In genomic region chr4:12770131-12770780, GRCm38 (mm10) we compare ENCODE assay signal across 19 mouse cellular contexts.
A peak's percentile ranks its signal among the peaks of the same experiment; 100 is the strongest.
DNase-seq lines count a peak whose midpoint lies in the region; ATAC-seq and TF ChIP-seq lines count a peak whose summit lies in the region.
"Had no signal": no experiment of that assay in that cellular context is flagged by ENCODE, and none has a peak within 500 bp of the region (broad histone marks: within the 10 kb centered on the region; RNA-seq: fewer than 3 reads in every experiment).

No protein-coding gene starts in this region.

- TF ChIP-seq POLR2A in limb, embryonic 14.5 days (IDR thresholded peaks at IDR 0.05; ENCODE audit: borderline replicate concordance, extremely low read depth, insufficient read depth, insufficient read length), result no peak

- H3K9me3 ChIP-seq in forebrain, embryonic 11.5 days (ENCODE audit: control insufficient read depth, low read length), result no peaks in the 10 kb centered on the region
- H3K9me3 ChIP-seq in forebrain, embryonic 10.5 days, result no peaks in the 10 kb centered on the region
- no peaks in the 10 kb centered on the region for H3K9me3 ChIP-seq in midbrain, embryonic 14.5 days (ENCODE audit: control insufficient read depth, low read length)
- H3K9me3 ChIP-seq in midbrain, embryonic 10.5 days (replicated peaks), result no peaks in the 10 kb centered on the region
- H3K9me3 ChIP-seq in forebrain, embryonic 12.5 days, result no peaks in the 10 kb centered on the region
- H3K9me3 ChIP-seq in limb, embryonic 14.5 days (ENCODE audit: control insufficient read depth, low read length), result no peaks in the 10 kb centered on the region
- H3K9me3 ChIP-seq: embryonic facial prominence, embryonic 12.5 days; heart, embryonic 13.5 days; limb, embryonic 12.5 days; liver, embryonic 15.5 days; neural tube, embryonic 13.5 days had no signal

- no peak overlapping the region for H3K27ac ChIP-seq in forebrain, embryonic 11.5 days (ENCODE audit: low read depth, low read length)
- no peak overlapping the region for H3K27ac ChIP-seq in forebrain, embryonic 10.5 days
- H3K27ac ChIP-seq in midbrain, embryonic 14.5 days (replicated peaks; ENCODE audit: low read depth, low read length), result no peak overlapping the region
- no peak overlapping the region for H3K27ac ChIP-seq in midbrain, embryonic 10.5 days (replicated peaks)
- H3K27ac ChIP-seq in forebrain, embryonic 12.5 days, result no peak overlapping the region
- H3K27ac ChIP-seq in limb, embryonic 14.5 days (replicated peaks; ENCODE audit: low read depth, low read length), result no peak overlapping the region
- H3K27ac ChIP-seq: embryonic facial prominence, embryonic 12.5 days; heart, embryonic 13.5 days; limb, embryonic 12.5 days; liver, embryonic 15.5 days; neural tube, embryonic 13.5 days had no signal

- no peak overlapping the region for H3K4me3 ChIP-seq in forebrain, embryonic 11.5 days (ENCODE audit: low read depth, low read length)
- H3K4me3 ChIP-seq in forebrain, embryonic 10.5 days, result no peak overlapping the region
- no peak overlapping the region for H3K4me3 ChIP-seq in midbrain, embryonic 14.5 days (replicated peaks; ENCODE audit: low read depth, low read length)
- H3K4me3 ChIP-seq in midbrain, embryonic 10.5 days, result no peak overlapping the region
- H3K4me3 ChIP-seq in forebrain, embryonic 12.5 days (replicated peaks), result no peak overlapping the region
- H3K4me3 ChIP-seq in limb, embryonic 14.5 days (replicated peaks; ENCODE audit: low read length), result no peak overlapping the region
- H3K4me3 ChIP-seq: embryonic facial prominence, embryonic 12.5 days; heart, embryonic 13.5 days; limb, embryonic 12.5 days; liver, embryonic 15.5 days; neural tube, embryonic 13.5 days had no signal

- 65% methylated on average over 5 of the region's 5 CpGs for WGBS in forebrain, embryonic 11.5 days
- 69% methylated on average over 5 of the region's 5 CpGs for WGBS in forebrain, embryonic 10.5 days
- WGBS in midbrain, embryonic 14.5 days, result 36% methylated on average over 5 of the region's 5 CpGs
- WGBS in midbrain, embryonic 10.5 days, result 74% methylated on average over 5 of the region's 5 CpGs
- 49% methylated on average over 5 of the region's 5 CpGs for WGBS in forebrain, embryonic 12.5 days
- 39% methylated on average over 5 of the region's 5 CpGs for WGBS in limb, embryonic 14.5 days

- H3K36me3 ChIP-seq in forebrain, embryonic 11.5 days (ENCODE audit: control insufficient read depth, insufficient read depth, low read length), result no peaks in the 10 kb centered on the region
- no peaks in the 10 kb centered on the region for H3K36me3 ChIP-seq in forebrain, embryonic 10.5 days (replicated peaks)
- no peaks in the 10 kb centered on the region for H3K36me3 ChIP-seq in midbrain, embryonic 14.5 days (ENCODE audit: control insufficient read depth, insufficient read depth, low read length)
- no peaks in the 10 kb centered on the region for H3K36me3 ChIP-seq in midbrain, embryonic 10.5 days
- no peaks in the 10 kb centered on the region for H3K36me3 ChIP-seq in forebrain, embryonic 12.5 days (replicated peaks)
- no peaks in the 10 kb centered on the region for H3K36me3 ChIP-seq in limb, embryonic 14.5 days (ENCODE audit: control insufficient read depth, insufficient read depth, low read length)
- H3K36me3 ChIP-seq: embryonic facial prominence, embryonic 12.5 days; heart, embryonic 13.5 days; limb, embryonic 12.5 days; liver, embryonic 15.5 days; neural tube, embryonic 13.5 days had no signal

- 0 out of 2 replicates have a peak, but pooled peaks cover 4% of the 10 kb centered on the region for H3K4me1 ChIP-seq in forebrain, embryonic 11.5 days (replicated peaks; ENCODE audit: control insufficient read depth, insufficient read depth, low read length)
- H3K4me1 ChIP-seq in forebrain, embryonic 10.5 days, result peaks cover 16% of the 10 kb centered on the region
- H3K4me1 ChIP-seq in midbrain, embryonic 14.5 days (ENCODE audit: control insufficient read depth, insufficient read depth, low read length), result peaks cover 13% of the 10 kb centered on the region
- peaks cover 25% of the 10 kb centered on the region for H3K4me1 ChIP-seq in midbrain, embryonic 10.5 days
- peaks cover 20% of the 10 kb centered on the region for H3K4me1 ChIP-seq in forebrain, embryonic 12.5 days
- no peaks in the 10 kb centered on the region for H3K4me1 ChIP-seq in limb, embryonic 14.5 days (ENCODE audit: control insufficient read depth, insufficient read depth, low read length)
- H3K4me1 ChIP-seq: liver, embryonic 15.5 days had no signal

- no peak overlapping the region for H3K9ac ChIP-seq in forebrain, embryonic 11.5 days (ENCODE audit: low read length)
- no peak overlapping the region for H3K9ac ChIP-seq in midbrain, embryonic 14.5 days (replicated peaks; ENCODE audit: low read length)
- no peak overlapping the region for H3K9ac ChIP-seq in forebrain, embryonic 12.5 days
- no peak overlapping the region for H3K9ac ChIP-seq in limb, embryonic 14.5 days (ENCODE audit: low read depth, low read length, severe bottlenecking)
- H3K9ac ChIP-seq: embryonic facial prominence, embryonic 12.5 days; heart, embryonic 13.5 days; limb, embryonic 12.5 days; liver, embryonic 15.5 days; neural tube, embryonic 13.5 days had no signal

- no peak for DNase-seq in forebrain, embryonic 11.5 days (ENCODE audit: low spot score)
- DNase-seq in forebrain, embryonic 10.5 days (ENCODE audit: extremely low spot score, low spot score), result no peak
- DNase-seq in midbrain, embryonic 14.5 days, result peak; percentile 30
- DNase-seq in midbrain, embryonic 10.5 days (ENCODE audit: low spot score), result no peak
- DNase-seq in limb, embryonic 14.5 days (ENCODE audit: low spot score), result peak; percentile 22
- no peak for DNase-seq in gastrocnemius, adult 8-10 months (ENCODE audit: low spot score in 2 of 2)
- DNase-seq in gastrocnemius, postnatal 25 days, result no peak
- DNase-seq: adrenal gland, adult 8-10 months; cerebellum, postnatal 25 days; heart, adult 18-20 months had no signal

- no peak overlapping the region for H3K4me2 ChIP-seq in forebrain, embryonic 11.5 days (ENCODE audit: low read depth, low read length, severe bottlenecking)
- H3K4me2 ChIP-seq in midbrain, embryonic 14.5 days (ENCODE audit: low read length), result no peak overlapping the region
- no peak overlapping the region for H3K4me2 ChIP-seq in forebrain, embryonic 12.5 days
- H3K4me2 ChIP-seq in limb, embryonic 14.5 days (replicated peaks; ENCODE audit: low read depth, low read length, severe bottlenecking), result no peak overlapping the region
- H3K4me2 ChIP-seq: embryonic facial prominence, embryonic 12.5 days; heart, embryonic 13.5 days; limb, embryonic 12.5 days; liver, embryonic 15.5 days; neural tube, embryonic 13.5 days had no signal

- H3K27me3 ChIP-seq in forebrain, embryonic 11.5 days (ENCODE audit: control insufficient read depth, insufficient read depth, low read length), result no peaks in the 10 kb centered on the region
- H3K27me3 ChIP-seq in forebrain, embryonic 10.5 days (ENCODE audit: poor library complexity, severe bottlenecking), result no peaks in the 10 kb centered on the region
- no peaks in the 10 kb centered on the region for H3K27me3 ChIP-seq in midbrain, embryonic 14.5 days (ENCODE audit: control insufficient read depth, insufficient read depth, low read length)
- no peaks in the 10 kb centered on the region for H3K27me3 ChIP-seq in midbrain, embryonic 10.5 days (ENCODE audit: low read depth, poor library complexity, severe bottlenecking)
- H3K27me3 ChIP-seq in forebrain, embryonic 12.5 days, result no peaks in the 10 kb centered on the region
- no peaks in the 10 kb centered on the region for H3K27me3 ChIP-seq in limb, embryonic 14.5 days (ENCODE audit: control insufficient read depth, insufficient read depth, low read length)
- H3K27me3 ChIP-seq: embryonic facial prominence, embryonic 12.5 days; heart, embryonic 13.5 days; limb, embryonic 12.5 days; liver, embryonic 15.5 days; neural tube, embryonic 13.5 days had no signal

- 0 out of 2 replicates have a peak, but pooled peaks have one; percentile 53 for ATAC-seq in forebrain, embryonic 11.5 days (replicated peaks; ENCODE audit: low FRiP score)
- ATAC-seq in midbrain, embryonic 14.5 days (ENCODE audit: low FRiP score, low TSS enrichment), result peak; percentile 62; the same call in 1 of the 2 replicates
- peak; percentile 58; the same call in 1 of the 2 replicates for ATAC-seq in forebrain, embryonic 12.5 days (ENCODE audit: low FRiP score)
- ATAC-seq in limb, embryonic 14.5 days (ENCODE audit: low FRiP score, low read depth), result peak; percentile 37; the same call in 1 of the 2 replicates
- ATAC-seq: hindbrain, embryonic 16.5 days; intestine, postnatal 0 days; lung, postnatal 0 days had no signal

Comparison
In these comparisons a context has a peak if more than half of its experiments do, and no peak if none do; other contexts are left out.
1. DNase-seq: peak in midbrain, embryonic 14.5 days (single experiment) and limb, embryonic 14.5 days (single experiment); none in forebrain, embryonic 11.5 days (single experiment), forebrain, embryonic 10.5 days (single experiment), midbrain, embryonic 10.5 days (single experiment), gastrocnemius, adult 8-10 months (0 of 2) and gastrocnemius, postnatal 25 days (single experiment).
2. Peak in every context shown above with its lines, with median percentiles within 50 percentile points of each other: ATAC-seq.